Mouse (Mus musculus) MEL (cell line): ENCODE results near the gene Col7a1. TPM values are rescaled to one million over a fixed set of nuclear protein-coding genes. Genes with fewer than 3 reads are reported as not detected.

Experiments
- DNase-seq: peaks from one replicate; pipeline ENCODE4 v3.0.0; 2011; ENCODE audit warnings: low read depth, low spot score
- H3K27ac ChIP-seq: 2 replicates; pipeline ENCODE4 v1.5.1; 2012; ENCODE audit warnings: low read depth, mild to moderate bottlenecking, control low read depth, low read length, moderate library complexity; ENCODE audit not compliant: control insufficient read depth
- H3K27me3 ChIP-seq, 2 experiments: fragments of 150-350 bp in 1 of 2; sonication (generic) in 1 of 2; 2 replicates each; pipeline ENCODE4 v1.6.1; 2012; ENCODE audit warnings: low read length in 2 of 2, mild to moderate bottlenecking in 2 of 2, improper control_type of control experiment in 1 of 2, moderate library complexity in 1 of 2; ENCODE audit not compliant: insufficient read depth in 2 of 2, control insufficient read depth in 1 of 2
- H3K36me3 ChIP-seq, 2 experiments: 2 replicates each; pipeline ENCODE4 v1.6.1; 2012 to 2014; ENCODE audit warnings: low read length in 2 of 2, improper control_type of control experiment in 1 of 2, inconsistent platforms in 1 of 2, mild to moderate bottlenecking in 1 of 2; ENCODE audit not compliant: insufficient read depth in 2 of 2, control insufficient read depth in 1 of 2
- H3K4me1 ChIP-seq, 2 experiments: fragments of 150-350 bp in 1 of 2; sonication (generic) in 1 of 2; 2 replicates each; pipeline ENCODE4 v1.6.1; 2012; ENCODE audit warnings: low read length in 2 of 2, improper control_type of control experiment in 1 of 2, mild to moderate bottlenecking in 1 of 2; ENCODE audit not compliant: insufficient read depth in 2 of 2, control insufficient read depth in 1 of 2
- H3K4me3 ChIP-seq, 2 experiments: fragments of 150-350 bp in 1 of 2; sonication (generic) in 1 of 2; 2 replicates each; pipeline ENCODE4 v1.5.1; 2012; ENCODE audit warnings: low read depth in 2 of 2, low read length in 2 of 2, mild to moderate bottlenecking in 2 of 2, moderate library complexity in 2 of 2, control low read depth in 1 of 2, improper control_type of control experiment in 1 of 2; ENCODE audit not compliant: control insufficient read depth in 1 of 2, insufficient read depth in 1 of 2
- H3K79me2 ChIP-seq: 2 replicates; pipeline ENCODE4 v1.6.1; 2012; ENCODE audit warnings: mild to moderate bottlenecking, low read length, moderate library complexity; ENCODE audit not compliant: control insufficient read depth, poor library complexity, insufficient read depth
- H3K9ac ChIP-seq: 2 replicates; pipeline ENCODE4 v1.6.1; 2012; ENCODE audit warnings: low read depth, mild to moderate bottlenecking, control low read depth, low read length, moderate library complexity; ENCODE audit not compliant: control insufficient read depth, poor library complexity, severe bottlenecking
- H3K9me3 ChIP-seq: fragments of 150-350 bp; sonication (generic); replicated peaks from 2 replicates; pipeline ENCODE4 v1.6.1; 2012; ENCODE audit warnings: mild to moderate bottlenecking, low read length, improper control_type of control experiment, moderate library complexity; ENCODE audit not compliant: insufficient read depth
- BHLHE40 ChIP-seq: IDR thresholded peaks from 2 replicates; pipeline ENCODE4 v1.6.1; 2012; ENCODE audit warnings: low read depth, mild to moderate bottlenecking, inconsistent platforms, low read length, improper control_type of control experiment, borderline replicate concordance
- CTCF ChIP-seq, 3 experiments: IDR thresholded peaks in 2 of 3; conservative IDR thresholded peaks in 1 of 3; 2 replicates each; pipeline ENCODE4 v1.5.1; 2011 to 2012; ENCODE audit warnings: low read length in 3 of 3, low read depth in 2 of 3, mild to moderate bottlenecking in 2 of 3, improper control_type of control experiment in 1 of 3, inconsistent platforms in 1 of 3, mixed read lengths in 1 of 3, moderate library complexity in 1 of 3; ENCODE audit not compliant: control insufficient read depth in 1 of 3, insufficient read depth in 1 of 3, poor library complexity in 1 of 3, severe bottlenecking in 1 of 3
- EP300 ChIP-seq, 2 experiments: IDR thresholded peaks; 2 replicates each; pipeline ENCODE4 v1.6.1; 2011; ENCODE audit warnings: improper control_type of control experiment in 2 of 2, low read length in 2 of 2, low read depth in 1 of 2, mild to moderate bottlenecking in 1 of 2
- ETS1 ChIP-seq: IDR thresholded peaks from 2 replicates; pipeline ENCODE4 v1.6.1; 2012; ENCODE audit warnings: low read depth, mild to moderate bottlenecking, inconsistent platforms, low read length, improper control_type of control experiment, moderate library complexity
- GABPA ChIP-seq: IDR thresholded peaks from 2 replicates; pipeline ENCODE4 v1.6.1; 2012; ENCODE audit warnings: low read depth, mild to moderate bottlenecking, inconsistent platforms, low read length, improper control_type of control experiment, moderate library complexity
- HCFC1 ChIP-seq: IDR thresholded peaks from 2 replicates; pipeline ENCODE4 v1.6.1; 2012; ENCODE audit warnings: low read depth, mild to moderate bottlenecking, inconsistent platforms, low read length, improper control_type of control experiment, moderate library complexity
- JUND ChIP-seq: IDR thresholded peaks from 2 replicates; pipeline ENCODE4 v1.6.1; 2011; ENCODE audit warnings: low read depth, mild to moderate bottlenecking, improper control_type of control experiment, low read length
- KAT2A ChIP-seq: conservative IDR thresholded peaks from 2 replicates; pipeline ENCODE4 v1.6.1; 2012; ENCODE audit warnings: low read depth, low read length, improper control_type of control experiment, inconsistent platforms
- MAFK ChIP-seq: IDR thresholded peaks from 2 replicates; pipeline ENCODE4 v1.6.1; 2011; ENCODE audit warnings: low read depth, mild to moderate bottlenecking, low read length, improper control_type of control experiment, borderline replicate concordance
- MAX ChIP-seq: IDR thresholded peaks from 2 replicates; pipeline ENCODE4 v1.6.1; 2011; ENCODE audit warnings: low read length, improper control_type of control experiment
- MXI1 ChIP-seq: IDR thresholded peaks from 2 replicates; pipeline ENCODE4 v1.6.1; 2011; ENCODE audit warnings: mild to moderate bottlenecking, low read depth, low read length, improper control_type of control experiment
- MYB ChIP-seq: IDR thresholded peaks from 2 replicates; pipeline ENCODE4 v1.6.1; 2011; ENCODE audit warnings: mild to moderate bottlenecking, low read depth, low read length, improper control_type of control experiment
- NELFE ChIP-seq: IDR thresholded peaks from 2 replicates; pipeline ENCODE4 v1.6.1; 2011; ENCODE audit warnings: low read depth, low read length, improper control_type of control experiment
- NRF1 ChIP-seq: IDR thresholded peaks from 2 replicates; pipeline ENCODE4 v1.6.1; 2014; ENCODE audit warnings: low read depth, mild to moderate bottlenecking, inconsistent platforms, low read length, improper control_type of control experiment, moderate library complexity; ENCODE audit not compliant: poor library complexity, insufficient read depth, severe bottlenecking
- POLR2A ChIP-seq, 2 experiments: IDR thresholded peaks; 2 replicates each; pipeline ENCODE4 v1.6.1; 2011 to 2012; ENCODE audit warnings: low read length in 2 of 2, mild to moderate bottlenecking in 2 of 2, control low read depth in 1 of 2, improper control_type of control experiment in 1 of 2, low read depth in 1 of 2, moderate library complexity in 1 of 2; ENCODE audit not compliant: control insufficient read depth in 1 of 2, insufficient read depth in 1 of 2, poor library complexity in 1 of 2
- POLR2AphosphoS2 ChIP-seq: IDR thresholded peaks from 2 replicates; pipeline ENCODE4 v1.6.1; 2011; ENCODE audit warnings: low read length, improper control_type of control experiment
- POLR2AphosphoS5 ChIP-seq: IDR thresholded peaks from 2 replicates; pipeline ENCODE4 v1.6.1; 2012; ENCODE audit warnings: low read depth, borderline replicate concordance, mild to moderate bottlenecking, inconsistent platforms, low read length, moderate library complexity, mixed read lengths
- RAD21 ChIP-seq: IDR thresholded peaks from 2 replicates; pipeline ENCODE4 v1.6.1; 2011; ENCODE audit warnings: mild to moderate bottlenecking, low read depth, low read length, improper control_type of control experiment
- RCOR1 ChIP-seq: IDR thresholded peaks from 2 replicates; pipeline ENCODE4 v1.6.1; 2012; ENCODE audit warnings: low read depth, mild to moderate bottlenecking, inconsistent platforms, low read length, improper control_type of control experiment
- SIN3A ChIP-seq: IDR thresholded peaks from 2 replicates; pipeline ENCODE4 v1.6.1; 2012; ENCODE audit warnings: low read length, improper control_type of control experiment, inconsistent platforms
- SMC3 ChIP-seq: IDR thresholded peaks from 2 replicates; pipeline ENCODE4 v1.6.1; 2011; ENCODE audit warnings: low read depth, low read length, improper control_type of control experiment
- TAL1 ChIP-seq: IDR thresholded peaks from 2 replicates; pipeline ENCODE4 v1.6.1; 2012; ENCODE audit warnings: mild to moderate bottlenecking, inconsistent platforms, low read length, moderate library complexity, mixed read lengths
- TBP ChIP-seq: IDR thresholded peaks from 2 replicates; pipeline ENCODE4 v1.8.0; 2011; ENCODE audit warnings: low read depth, low read length, improper control_type of control experiment
- TCF12 ChIP-seq: IDR thresholded peaks from 2 replicates; pipeline ENCODE4 v1.6.1; 2014; ENCODE audit warnings: low read depth, mild to moderate bottlenecking, inconsistent platforms, low read length, improper control_type of control experiment, moderate library complexity
- USF1 ChIP-seq: IDR thresholded peaks from 2 replicates; pipeline ENCODE4 v1.6.1; 2014; ENCODE audit warnings: low read depth, mild to moderate bottlenecking, inconsistent platforms, low read length, improper control_type of control experiment, moderate library complexity
- USF2 ChIP-seq, 2 experiments: IDR thresholded peaks; 2 replicates each; pipeline ENCODE4 v1.6.1; 2011 to 2012; ENCODE audit warnings: improper control_type of control experiment in 2 of 2, low read length in 2 of 2, borderline replicate concordance in 1 of 2, inconsistent platforms in 1 of 2, low read depth in 1 of 2, mild to moderate bottlenecking in 1 of 2; ENCODE audit not compliant: insufficient read depth in 1 of 2
- ZKSCAN1 ChIP-seq: IDR thresholded peaks from 2 replicates; pipeline ENCODE4 v1.6.1; 2012; ENCODE audit warnings: low read depth, mild to moderate bottlenecking, inconsistent platforms, low read length, improper control_type of control experiment, moderate library complexity
- ZMIZ1 ChIP-seq: IDR thresholded peaks from 2 replicates; pipeline ENCODE4 v1.6.1; 2012; ENCODE audit warnings: low read depth, mild to moderate bottlenecking, inconsistent platforms, low read length, improper control_type of control experiment, moderate library complexity
- ZNF384 ChIP-seq: IDR thresholded peaks from 2 replicates; pipeline ENCODE4 v1.6.1; 2012; ENCODE audit warnings: low read depth, mild to moderate bottlenecking, inconsistent platforms, low read length, improper control_type of control experiment
- polyA plus RNA-seq, 2 experiments: library from polyadenylated mRNA; stranded (reverse) in 1 of 2; unstranded in 1 of 2; fragments of >175 nt in 1 of 2; fragments of >200 nt in 1 of 2; gene quantifications; 2 replicates each; pipeline versions ENCODE4 v1.2.1 to v1.2.4; 2012; ENCODE audit warnings: low replicate concordance in 2 of 2, low read depth in 1 of 2; ENCODE audit not compliant: insufficient read length in 2 of 2, insufficient read depth in 1 of 2, missing spikeins in 1 of 2
- total RNA-seq: library from RNA; depleted of rRNA; stranded (reverse); fragments of 300-350 nt; gene quantifications from 2 replicates; pipeline ENCODE4 v1.2.3, GENCODE M21; 2012

Col7a1 gene
- total and polyA plus RNA-seq, 3 experiments: 1.2 to 2.6 TPM; not detected in 1

DNA sequence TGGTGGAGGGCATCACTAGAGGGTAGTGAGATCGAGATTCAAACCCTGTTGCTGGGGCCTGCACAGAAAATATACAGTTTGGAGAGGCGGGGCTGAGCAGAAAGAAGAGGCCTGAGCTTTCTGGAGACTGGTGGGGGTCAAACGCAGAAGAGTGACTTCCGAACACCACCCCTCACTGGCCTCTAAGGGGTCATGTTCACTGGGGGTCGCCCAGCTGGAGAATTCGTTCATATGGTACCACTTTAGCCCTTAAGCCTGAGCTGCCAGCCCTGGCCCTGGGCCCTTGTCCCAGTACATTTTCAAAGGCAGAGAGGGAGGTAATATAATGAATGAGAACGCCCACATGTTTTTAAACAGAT lies 37.1 kb downstream of the Col7a1 start:
- Histone ChIP-seq H3K79me2 (no peaks in the 10 kb centered on the region; the same call in 1 of the 2 replicates), H3K4me3 (peak overlapping the region in 1 of 2 experiments; percentile 42; a peak in 1 of 4 replicates), H3K4me1 (peaks cover 2 to 28% of the 10 kb centered on the region in 2 experiments), H3K27me3 (no peaks in the 10 kb centered on the region), H3K9me3 (no peaks in the 10 kb centered on the region), H3K27ac (no peak overlapping the region), H3K9ac (no peak overlapping the region; the same call in 1 of the 2 replicates), H3K36me3 (peaks cover 0 to 16% of the 10 kb centered on the region in 2 experiments; a peak in 2 of 4 replicates)
- TF ChIP-seq USF1: no peak
- TF ChIP-seq RCOR1: no peak
- no peak for TF ChIP-seq POLR2AphosphoS5
- no peak for TF ChIP-seq MAX
- TF ChIP-seq ZKSCAN1: no peak
- TF ChIP-seq EP300 (IDR thresholded peaks at IDR 0.05; ENCODE audit: low read depth in 1 of 2, low read length in 2 of 2): no peak
- no peak for TF ChIP-seq SIN3A
- TF ChIP-seq USF2 (IDR thresholded peaks at IDR 0.05; ENCODE audit: borderline replicate concordance in 1 of 2, insufficient read depth in 1 of 2, low read depth in 1 of 2, low read length in 2 of 2): no peak
- TF ChIP-seq JUND: no peak
- no peak for TF ChIP-seq ZMIZ1
- TF ChIP-seq TAL1: no peak
- TF ChIP-seq SMC3: no peak
- no peak for TF ChIP-seq HCFC1
- no peak for TF ChIP-seq BHLHE40
- no peak for TF ChIP-seq MAFK
- no peak for TF ChIP-seq TBP
- TF ChIP-seq RAD21: no peak
- no peak for TF ChIP-seq ETS1
- no peak for TF ChIP-seq CTCF (IDR thresholded peaks at IDR 0.05 in 2 of 3, conservative IDR thresholded peaks at IDR 0.05 in 1 of 3; ENCODE audit: control insufficient read depth in 1 of 3, insufficient read depth in 1 of 3, low read depth in 2 of 3, low read length in 3 of 3, poor library complexity in 1 of 3, severe bottlenecking in 1 of 3)
- no peak for TF ChIP-seq NRF1
- no peak for DNase-seq

DNA sequence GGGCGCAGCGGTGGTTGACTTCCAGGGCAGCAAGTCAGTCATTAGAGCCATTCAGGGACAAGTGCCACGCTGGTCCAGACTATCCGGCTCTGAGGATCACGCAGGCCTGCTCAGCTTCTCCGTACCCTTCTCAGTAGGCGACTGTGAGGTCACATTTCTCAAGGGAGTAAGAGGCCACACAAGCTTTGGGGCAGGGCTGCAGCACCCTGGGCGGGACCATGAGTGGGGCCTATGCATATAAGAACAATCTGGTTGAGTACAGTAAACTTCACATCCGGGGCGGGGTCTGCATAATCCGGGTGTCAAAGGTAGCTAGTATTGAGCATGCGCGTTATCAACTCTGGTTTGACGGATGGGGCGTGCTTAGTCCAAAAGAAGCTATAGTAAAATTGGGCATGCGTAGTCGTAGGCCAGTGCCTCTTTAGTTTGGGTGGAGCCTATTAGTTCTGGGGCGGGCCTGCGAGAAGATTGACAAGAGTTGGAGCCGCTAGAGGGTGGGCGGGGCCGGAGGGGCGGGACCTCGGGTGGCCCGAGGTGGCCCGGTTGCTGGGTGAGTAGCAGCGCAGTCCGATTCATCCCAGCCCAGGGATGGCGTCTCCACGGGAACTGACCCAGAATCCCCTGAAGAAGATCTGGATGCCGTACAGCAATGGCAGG lies 38.2 kb downstream of the Col7a1 start, which contains the start of gene Pfkfb4:
Pfkfb4 (plus strand) TSS at position 351 of the 657 bp plus-strand sequence.
- Histone ChIP-seq H3K36me3 (peaks cover 0 to 20% of the 10 kb centered on the region in 2 experiments; a peak in 2 of 4 replicates), H3K4me1 (peaks cover 6 to 38% of the 10 kb centered on the region in 2 experiments), H3K9me3 (no peaks in the 10 kb centered on the region), H3K27me3 (no peaks in the 10 kb centered on the region), H3K27ac (peak within 1 kb of the TSS; percentile 65), H3K9ac (peak within 1 kb of the TSS; percentile 74), H3K4me3 (peak within 1 kb of the TSS; percentile 66 to 93), H3K79me2 (no peaks in the 10 kb centered on the region; the same call in 1 of the 2 replicates)
- DNase-seq: peak; percentile 100
- TF ChIP-seq EP300 (IDR thresholded peaks at IDR 0.05; ENCODE audit: low read depth in 1 of 2, low read length in 2 of 2) (no peak), ZNF384 (no peak), ZMIZ1 (peak; percentile 54; the same call in 1 of the 2 replicates), POLR2A (IDR thresholded peaks at IDR 0.05; ENCODE audit: control insufficient read depth in 1 of 2, insufficient read depth in 1 of 2, low read depth in 1 of 2, low read length in 2 of 2, poor library complexity in 1 of 2) (peak; percentile 77 to 97), NELFE (peak; percentile 86), NRF1 (peak; percentile 74), POLR2AphosphoS2 (peak; percentile 79), SIN3A (peak; percentile 63), KAT2A (0 out of 2 replicates have a peak, but pooled peaks have one; percentile 21), TBP (peak; percentile 87), SMC3 (no peak), MXI1 (peak; percentile 81), HCFC1 (peak; percentile 70), ETS1 (peak; percentile 22; the same call in 1 of the 2 replicates), GABPA (no peak), TCF12 (peak; percentile 51; the same call in 1 of the 2 replicates), MYB (no peak)
